Mouse (Mus musculus) left cerebral cortex, adult 18-20 months (tissue): ENCODE measurements around the gene Olfr1322. TPM values are rescaled to one million over a fixed set of nuclear protein-coding genes. Genes with fewer than 3 reads are reported as not detected.

ENCODE experiments used
- DNase-seq, 2 experiments: peaks; one replicate each; pipeline ENCODE4 v3.0.0; 2021 to 2022; ENCODE audit warnings: low spot score in 2 of 2, mixed read lengths in 1 of 2
- long read RNA-seq, 2 experiments: library from polyadenylated mRNA; stranded (forward); transcript quantifications; one replicate each; pipeline ENCODE4 v2.0.0; 2021
- total RNA-seq, 2 experiments: library from RNA; stranded (reverse); gene quantifications; 2 replicates each; pipeline ENCODE4 v1.2.3; 2021

Olfr1322 gene
- not detected for total RNA-seq
- long read RNA-seq, experiment 1: 0 reads
- long read RNA-seq, experiment 2: 0 reads

- no peak for DNase-seq
Measured at GRCm38 (mm10) chrX:49891383-49891782, at the start of gene Olfr1322. Gene Olfr1322 (minus strand): TSS chrX:49891483.

DNA sequence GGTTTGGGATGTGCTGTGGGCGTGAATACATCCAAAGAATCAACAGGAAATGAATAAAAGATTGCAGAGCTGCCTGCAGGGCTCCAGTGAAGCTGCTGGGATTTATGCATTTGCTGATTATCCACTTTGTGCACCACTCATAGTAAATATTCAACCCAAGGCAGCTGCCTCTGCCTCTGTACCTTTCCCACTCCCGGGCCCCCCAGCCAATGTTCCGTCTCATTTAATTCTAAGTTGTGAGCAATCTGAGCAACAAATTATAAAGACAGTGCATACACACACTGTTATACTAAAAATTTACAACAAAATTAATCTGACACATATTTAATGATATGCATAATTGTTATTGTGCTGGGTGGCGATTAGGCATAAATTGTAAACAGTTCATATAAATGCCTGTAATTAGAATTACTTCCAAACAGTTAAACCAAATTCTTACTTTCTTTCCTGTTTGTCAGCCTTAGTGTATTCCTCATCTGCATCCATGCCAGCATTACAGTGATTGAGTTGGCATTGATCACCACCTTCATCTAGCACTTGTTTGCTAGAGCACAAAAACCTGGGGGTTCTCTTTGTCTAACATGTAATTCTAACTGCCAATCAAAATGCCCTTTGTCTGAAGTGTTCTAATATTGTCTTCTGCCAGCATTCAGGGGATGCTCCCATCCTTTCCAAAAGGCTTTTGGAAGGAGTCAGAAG, 13.5 kb downstream of the Olfr1322 start:
- no peak for DNase-seq

Other genes starting within 250 kb of the Olfr1322 start
- not detected for gene Olfr1320, start 219.2 kb downstream of the Olfr1322 start, total RNA-seq
- gene Olfr1321, start 156.4 kb downstream of the Olfr1322 start, total RNA-seq: not detected
- gene Igsf1, start 93.7 kb downstream of the Olfr1322 start, total RNA-seq: 1 to 10 TPM; 2.0 to 2.9 TPM
- gene Olfr1323, start 127.9 kb upstream of the Olfr1322 start, total RNA-seq: not detected